In the genomic region with DNA sequence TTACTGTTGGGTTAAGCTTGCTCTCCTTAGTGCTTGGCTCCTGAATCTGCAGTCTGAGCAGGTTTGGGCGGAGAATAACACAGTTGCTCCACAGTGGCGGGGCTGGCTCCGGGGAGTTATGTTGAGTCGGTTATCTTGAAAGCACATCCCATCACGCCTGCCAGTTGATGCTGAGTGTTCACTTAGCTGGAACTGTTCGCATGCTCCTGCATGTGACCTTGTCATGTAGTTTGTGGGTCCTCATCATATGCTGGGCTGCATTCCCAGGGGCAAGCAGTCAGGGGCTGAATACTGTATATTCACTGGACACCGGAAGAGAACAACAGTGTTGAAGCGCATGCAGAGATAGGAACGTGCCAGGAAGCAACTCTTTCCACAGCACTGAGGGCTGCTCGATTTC, we compare ENCODE assay signal across 24 mouse cellular contexts. TPM values are rescaled to one million over a fixed set of nuclear protein-coding genes. Genes with fewer than 3 reads are reported as not detected.
DNase-seq lines count a peak whose midpoint lies in the region; ATAC-seq and TF ChIP-seq lines count a peak whose summit lies in the region.
"Had no signal": no experiment of that assay in that cellular context is flagged by ENCODE, and none has a peak within 500 bp of the region (broad histone marks: within the 10 kb centered on the region; RNA-seq: fewer than 3 reads in every experiment).

No protein-coding gene starts in this region.

- H3K4me1 ChIP-seq in heart, embryonic 10.5 days, result peaks cover 24% of the 10 kb centered on the region
- H3K4me1 ChIP-seq in heart, adult 2 months (ENCODE audit: control insufficient read depth, insufficient read depth, low read length), result peaks cover 5% of the 10 kb centered on the region; the same call in 1 of the 2 replicates
- H3K4me1 ChIP-seq in hindbrain, postnatal 0 days (ENCODE audit: insufficient read depth, low read length), result peaks cover 4% of the 10 kb centered on the region; the same call in 1 of the 2 replicates
- H3K4me1 ChIP-seq in hindbrain, embryonic 10.5 days (replicated peaks), result peaks cover 16% of the 10 kb centered on the region
- peaks cover 7 to 15% of the 10 kb centered on the region in 2 experiments for H3K4me1 ChIP-seq in MEL (ENCODE audit: control insufficient read depth in 1 of 2, insufficient read depth in 2 of 2, low read length in 2 of 2)
- H3K4me1 ChIP-seq in liver, embryonic 11.5 days (replicated peaks; ENCODE audit: control insufficient read depth, insufficient read depth, low read length), result peaks cover 5% of the 10 kb centered on the region

- no peak overlapping the region for H3K9ac ChIP-seq in heart, adult 2 months (ENCODE audit: low read depth, low read length)
- H3K9ac ChIP-seq in hindbrain, postnatal 0 days (replicated peaks; ENCODE audit: low read length), result no peak overlapping the region
- peak overlapping the region; percentile 60 for H3K9ac ChIP-seq in MEL (ENCODE audit: control insufficient read depth, low read depth, low read length, poor library complexity, severe bottlenecking)
- no peak overlapping the region for H3K9ac ChIP-seq in liver, embryonic 11.5 days (ENCODE audit: low read depth, low read length)
- H3K9ac ChIP-seq: embryonic facial prominence, embryonic 15.5 days; forebrain, embryonic 13.5 days; hindbrain, embryonic 12.5 days; intestine, embryonic 15.5 days; limb, embryonic 12.5 days had no signal

- DNase-seq in heart, embryonic 10.5 days (ENCODE audit: low spot score), result no peak
- no peak for DNase-seq in heart, adult 2 months
- no peak for DNase-seq in hindbrain, postnatal 0 days (ENCODE audit: low spot score)
- DNase-seq in hindbrain, embryonic 10.5 days (ENCODE audit: low spot score), result no peak
- DNase-seq in MEL (ENCODE audit: low read depth, low spot score), result peak; percentile 87
- no peak for DNase-seq in liver, embryonic 11.5 days (ENCODE audit: low spot score)
- no peak for DNase-seq in c-Kit-positive CD71-positive TER-119-positive erythroid progenitor cells, embryonic 14.5 days (ENCODE audit: low spot score)
- DNase-seq in yolk sac, embryonic 10.5 days (ENCODE audit: low spot score), result no peak
- DNase-seq: adrenal gland, adult 2 months; cerebellum, adult 2 months; thymus, adult 18-20 months had no signal

- TF ChIP-seq POLR2A in heart, adult 2 months (IDR thresholded peaks at IDR 0.05; ENCODE audit: insufficient read depth, low read depth, low read length), result no peak
- TF ChIP-seq POLR2A in MEL (IDR thresholded peaks at IDR 0.05; ENCODE audit: control insufficient read depth in 1 of 2, insufficient read depth in 1 of 2, low read depth in 1 of 2, low read length in 2 of 2, poor library complexity in 1 of 2), result peak in 1 of 2 experiments; percentile 57; a peak in 2 of 4 replicates

- H3K4me3 ChIP-seq in heart, embryonic 10.5 days, result no peak overlapping the region
- H3K4me3 ChIP-seq in heart, adult 2 months, result no peak overlapping the region
- H3K4me3 ChIP-seq in hindbrain, postnatal 0 days (ENCODE audit: low read length), result no peak overlapping the region
- H3K4me3 ChIP-seq in hindbrain, embryonic 10.5 days, result no peak overlapping the region
- H3K4me3 ChIP-seq in MEL (ENCODE audit: control insufficient read depth in 1 of 2, insufficient read depth in 1 of 2, low read depth in 2 of 2, low read length in 2 of 2), result peak overlapping the region; percentile 50 to 57
- no peak overlapping the region for H3K4me3 ChIP-seq in liver, embryonic 11.5 days (ENCODE audit: low read depth, low read length)
- H3K4me3 ChIP-seq: embryonic facial prominence, embryonic 15.5 days; forebrain, embryonic 13.5 days; hindbrain, embryonic 12.5 days; intestine, embryonic 15.5 days; left cerebral cortex, adult 2 months; limb, embryonic 12.5 days had no signal

- no peaks in the 10 kb centered on the region for H3K36me3 ChIP-seq in heart, embryonic 10.5 days
- H3K36me3 ChIP-seq in heart, adult 2 months (ENCODE audit: control insufficient read depth, insufficient read depth, low read length), result no peaks in the 10 kb centered on the region
- H3K36me3 ChIP-seq in hindbrain, postnatal 0 days (ENCODE audit: insufficient read depth, low read length), result no peaks in the 10 kb centered on the region
- H3K36me3 ChIP-seq in hindbrain, embryonic 10.5 days, result no peaks in the 10 kb centered on the region
- peaks cover 0 to 6% of the 10 kb centered on the region in 2 experiments; a peak in 2 of 4 replicates for H3K36me3 ChIP-seq in MEL (ENCODE audit: control insufficient read depth in 1 of 2, insufficient read depth in 2 of 2, low read length in 2 of 2)
- no peaks in the 10 kb centered on the region for H3K36me3 ChIP-seq in liver, embryonic 11.5 days (ENCODE audit: control insufficient read depth, insufficient read depth, low read length)
- H3K36me3 ChIP-seq: embryonic facial prominence, embryonic 15.5 days; hindbrain, embryonic 12.5 days; intestine, embryonic 15.5 days; limb, embryonic 12.5 days had no signal

- WGBS in heart, embryonic 10.5 days, result 48% methylated on average over 10 of the region's 10 CpGs
- WGBS in heart, adult 2 months, result 13% methylated on average over 10 of the region's 10 CpGs
- WGBS in hindbrain, postnatal 0 days, result 79% methylated on average over 10 of the region's 10 CpGs
- WGBS in hindbrain, embryonic 10.5 days, result 88% methylated on average over 10 of the region's 10 CpGs
- 52% methylated on average over 10 of the region's 10 CpGs for WGBS in liver, embryonic 11.5 days

- TF ChIP-seq RAD21 in MEL (IDR thresholded peaks at IDR 0.05; ENCODE audit: low read depth, low read length), result no peak

- peak overlapping the region; percentile 63; the same call in 1 of the 2 replicates for H3K27ac ChIP-seq in heart, embryonic 10.5 days
- no peak overlapping the region for H3K27ac ChIP-seq in heart, adult 2 months
- H3K27ac ChIP-seq in hindbrain, postnatal 0 days, result no peak overlapping the region
- H3K27ac ChIP-seq in hindbrain, embryonic 10.5 days, result no peak overlapping the region
- peak overlapping the region; percentile 79 for H3K27ac ChIP-seq in MEL (ENCODE audit: control insufficient read depth, low read depth, low read length)
- H3K27ac ChIP-seq in liver, embryonic 11.5 days (ENCODE audit: low read depth, low read length), result no peak overlapping the region
- H3K27ac ChIP-seq: embryonic facial prominence, embryonic 15.5 days; forebrain, embryonic 13.5 days; hindbrain, embryonic 12.5 days; intestine, embryonic 15.5 days; left cerebral cortex, adult 2 months; limb, embryonic 12.5 days had no signal

- no peak for TF ChIP-seq CTCF in heart, adult 2 months (IDR thresholded peaks at IDR 0.05)
- TF ChIP-seq CTCF in hindbrain, postnatal 0 days (IDR thresholded peaks at IDR 0.05; ENCODE audit: low read depth), result no peak
- no peak for TF ChIP-seq CTCF in MEL (IDR thresholded peaks at IDR 0.05 in 2 of 3, conservative IDR thresholded peaks at IDR 0.05 in 1 of 3; ENCODE audit: control insufficient read depth in 1 of 3, insufficient read depth in 1 of 3, low read depth in 2 of 3, low read length in 3 of 3, poor library complexity in 1 of 3, severe bottlenecking in 1 of 3)

- H3K27me3 ChIP-seq in heart, embryonic 10.5 days (ENCODE audit: insufficient read depth, poor library complexity, severe bottlenecking), result no peaks in the 10 kb centered on the region
- no peaks in the 10 kb centered on the region for H3K27me3 ChIP-seq in heart, adult 2 months (ENCODE audit: control insufficient read depth, insufficient read depth, low read length)
- H3K27me3 ChIP-seq in hindbrain, postnatal 0 days (ENCODE audit: insufficient read depth, low read length), result no peaks in the 10 kb centered on the region
- H3K27me3 ChIP-seq in hindbrain, embryonic 10.5 days (ENCODE audit: insufficient read depth, poor library complexity, severe bottlenecking), result peaks cover 22% of the 10 kb centered on the region
- H3K27me3 ChIP-seq in MEL (ENCODE audit: control insufficient read depth in 1 of 2, insufficient read depth in 2 of 2, low read length in 2 of 2), result no peaks in the 10 kb centered on the region
- no peaks in the 10 kb centered on the region for H3K27me3 ChIP-seq in liver, embryonic 11.5 days (replicated peaks; ENCODE audit: control insufficient read depth, insufficient read depth, low read length)
- H3K27me3 ChIP-seq: embryonic facial prominence, embryonic 15.5 days; intestine, embryonic 15.5 days had no signal

- ATAC-seq in hindbrain, postnatal 0 days, result 0 out of 2 replicates have a peak, but pooled peaks have one; percentile 37
- ATAC-seq in liver, embryonic 11.5 days (replicated peaks; ENCODE audit: low FRiP score), result peak; percentile 72
- ATAC-seq: forebrain, embryonic 13.5 days had no signal

- no peak overlapping the region for H3K4me2 ChIP-seq in hindbrain, postnatal 0 days (ENCODE audit: low read depth, low read length)
- H3K4me2 ChIP-seq in liver, embryonic 11.5 days, result no peak overlapping the region; the same call in 1 of the 2 replicates
- H3K4me2 ChIP-seq: embryonic facial prominence, embryonic 15.5 days; hindbrain, embryonic 12.5 days; intestine, embryonic 15.5 days had no signal

- intact Hi-C loops in heart, adult 2 months (cut with DNase I), result no loop called here

- H3K79me2 ChIP-seq in heart, adult 2 months (replicated peaks; ENCODE audit: control insufficient read depth, insufficient read depth, low read length), result no peaks in the 10 kb centered on the region
- no peaks in the 10 kb centered on the region for H3K79me2 ChIP-seq in MEL (ENCODE audit: control insufficient read depth, insufficient read depth, low read length, poor library complexity)

- H3K9me3 ChIP-seq in heart, embryonic 10.5 days, result no peaks in the 10 kb centered on the region
- no peaks in the 10 kb centered on the region for H3K9me3 ChIP-seq in hindbrain, postnatal 0 days (ENCODE audit: low read length)
- no peaks in the 10 kb centered on the region for H3K9me3 ChIP-seq in hindbrain, embryonic 10.5 days
- no peaks in the 10 kb centered on the region for H3K9me3 ChIP-seq in MEL (replicated peaks; ENCODE audit: insufficient read depth, low read length)
- no peaks in the 10 kb centered on the region for H3K9me3 ChIP-seq in liver, embryonic 11.5 days (ENCODE audit: control insufficient read depth, low read length)
- H3K9me3 ChIP-seq: embryonic facial prominence, embryonic 15.5 days; forebrain, embryonic 13.5 days; hindbrain, embryonic 12.5 days; intestine, embryonic 15.5 days; limb, embryonic 12.5 days had no signal

- no peak for TF ChIP-seq EP300 in heart, adult 2 months (IDR thresholded peaks at IDR 0.05; ENCODE audit: insufficient read depth, low read depth, low read length)
- TF ChIP-seq EP300 in MEL (IDR thresholded peaks at IDR 0.05; ENCODE audit: low read depth in 1 of 2, low read length in 2 of 2), result peak; percentile 6 to 60; a peak in 3 of 4 replicates

RNA-seq across cellular contexts. Expression of a gene that starts 1.8 kb away (rescaled TPM):
- polyA plus RNA-seq in heart, embryonic 10.5 days (2016; fragmentation: Nextera tagmentation; extraction: Ambion mirVana), result 0.26 and 0.64 TPM in 2 replicates
- total RNA-seq in heart, adult 2 months (2021), result under 1 TPM in 1 of 2 experiments, not detected in 1; 0.81 TPM
- not detected in 2 replicates for polyA plus RNA-seq in heart, adult 2 months (2012; rRNA removed)
- total RNA-seq in hindbrain, postnatal 0 days (2014; rRNA removed), result not detected in 2 replicates
- polyA plus RNA-seq in hindbrain, postnatal 0 days (2015; fragmentation: Nextera tagmentation; extraction: Ambion mirVana), result 0.29 TPM in 1 of 2 replicates, not detected in the other
- polyA plus RNA-seq in hindbrain, embryonic 10.5 days (2016; fragmentation: Nextera tagmentation; extraction: Ambion mirVana), result not detected in 2 replicates
- not detected in 2 replicates for total RNA-seq in MEL (2012; rRNA removed)
- polyA plus RNA-seq in MEL (2012; ENCODE audit: insufficient read depth in 1 of 2, insufficient read length in 2 of 2, low read depth in 1 of 2, low replicate concordance in 2 of 2, missing spikeins in 1 of 2), result under 1 TPM in 1 of 2 experiments, not detected in 1; 0.29 TPM
- not detected in 2 replicates for polyA plus RNA-seq in liver, embryonic 11.5 days (2014; fragmentation: Nextera tagmentation; extraction: Ambion mirVana)
- total RNA-seq: layer of hippocampus, adult 18-20 months; left cerebral cortex, adult 2 months; megakaryocyte, adult 5-6 weeks; midbrain, postnatal 0 days had no signal
- polyA plus RNA-seq: brain, embryonic 14.5 days; cerebellum, adult 2 months; cortical plate, adult 2 months; forebrain, embryonic 13.5 days; hindbrain, embryonic 12.5 days; intestine, embryonic 15.5 days; kidney, embryonic 16.5 days; limb, embryonic 12.5 days; midbrain, postnatal 0 days; neural tube, embryonic 11.5 days had no signal

RNA-seq across cellular contexts. Expression of a gene that starts 23.4 kb away (rescaled TPM):
- 106 and 107 TPM in 2 replicates for polyA plus RNA-seq in heart, embryonic 10.5 days (2016; fragmentation: Nextera tagmentation; extraction: Ambion mirVana)
- 10 to 100 TPM; 27.4 to 32.3 TPM for total RNA-seq in heart, adult 2 months (2021)
- 12.1 and 16.7 TPM in 2 replicates for polyA plus RNA-seq in heart, adult 2 months (2012; rRNA removed)
- 46.2 and 58.0 TPM in 2 replicates for total RNA-seq in hindbrain, postnatal 0 days (2014; rRNA removed)
- 147 TPM in 2 replicates for polyA plus RNA-seq in hindbrain, postnatal 0 days (2015; fragmentation: Nextera tagmentation; extraction: Ambion mirVana)
- polyA plus RNA-seq in hindbrain, embryonic 10.5 days (2016; fragmentation: Nextera tagmentation; extraction: Ambion mirVana), result 69.8 and 77.8 TPM in 2 replicates
- total RNA-seq in MEL (2012; rRNA removed), result 131 and 147 TPM in 2 replicates
- 10 to 100 TPM in 1 of 2 experiments, not detected in 1; 68.4 TPM for polyA plus RNA-seq in MEL (2012; ENCODE audit: insufficient read depth in 1 of 2, insufficient read length in 2 of 2, low read depth in 1 of 2, low replicate concordance in 2 of 2, missing spikeins in 1 of 2)
- polyA plus RNA-seq in liver, embryonic 11.5 days (2014; fragmentation: Nextera tagmentation; extraction: Ambion mirVana), result 109 and 120 TPM in 2 replicates

RNA-seq across cellular contexts. Expression of a gene that starts 23.6 kb away (rescaled TPM):
- 10.1 and 13.1 TPM in 2 replicates for polyA plus RNA-seq in heart, embryonic 10.5 days (2016; fragmentation: Nextera tagmentation; extraction: Ambion mirVana)
- total RNA-seq in heart, adult 2 months (2021), result 1 to 10 TPM; 3.0 to 3.4 TPM
- polyA plus RNA-seq in heart, adult 2 months (2012; rRNA removed), result 1.3 and 2.2 TPM in 2 replicates
- total RNA-seq in hindbrain, postnatal 0 days (2014; rRNA removed), result 7.2 and 7.8 TPM in 2 replicates
- polyA plus RNA-seq in hindbrain, postnatal 0 days (2015; fragmentation: Nextera tagmentation; extraction: Ambion mirVana), result 7.4 and 7.5 TPM in 2 replicates
- 14.3 and 17.5 TPM in 2 replicates for polyA plus RNA-seq in hindbrain, embryonic 10.5 days (2016; fragmentation: Nextera tagmentation; extraction: Ambion mirVana)
- 5.8 and 6.6 TPM in 2 replicates for total RNA-seq in MEL (2012; rRNA removed)
- 1 to 10 TPM in 1 of 2 experiments, not detected in 1; 7.2 TPM for polyA plus RNA-seq in MEL (2012; ENCODE audit: insufficient read depth in 1 of 2, insufficient read length in 2 of 2, low read depth in 1 of 2, low replicate concordance in 2 of 2, missing spikeins in 1 of 2)
- polyA plus RNA-seq in liver, embryonic 11.5 days (2014; fragmentation: Nextera tagmentation; extraction: Ambion mirVana), result 12.2 TPM in 2 replicates

Comparison
In these comparisons a context has a peak if more than half of its experiments do, and no peak if none do; other contexts are left out.
1. H3K27ac ChIP-seq: peak in heart, embryonic 10.5 days (single experiment) and MEL (single experiment); none in heart, adult 2 months (single experiment), hindbrain, postnatal 0 days (single experiment), hindbrain, embryonic 10.5 days (single experiment) and liver, embryonic 11.5 days (single experiment).
2. H3K4me3 ChIP-seq: peak in MEL (2 of 2); none in heart, embryonic 10.5 days (single experiment), heart, adult 2 months (single experiment), hindbrain, postnatal 0 days (single experiment), hindbrain, embryonic 10.5 days (single experiment) and liver, embryonic 11.5 days (single experiment).